Mouse (Mus musculus) cerebellum, postnatal 10 days (tissue): ENCODE measurements at regions not wholly inside any gene's neighbourhood (a gene's known extent, or its start where the extent isn't known, plus 50 kb on each side); places are given as distances from the start of the nearest gene placed in this dataset.

ENCODE experiments used
- DNase-seq, 2 experiments: peaks; one replicate each; pipeline ENCODE4 v3.0.0; 2021; ENCODE audit warnings: mixed read lengths in 2 of 2

- DNase-seq = no peak
These were observed 440.7 kb downstream of the Adam3 start for GRCm38 (mm10) chr8:24284966-24285365.

GRCm38 (mm10) chr8:24283901-24284405 is 441.7 kb downstream of the Adam3 start:
- peak; percentile 59 to 65 for DNase-seq

DNA sequence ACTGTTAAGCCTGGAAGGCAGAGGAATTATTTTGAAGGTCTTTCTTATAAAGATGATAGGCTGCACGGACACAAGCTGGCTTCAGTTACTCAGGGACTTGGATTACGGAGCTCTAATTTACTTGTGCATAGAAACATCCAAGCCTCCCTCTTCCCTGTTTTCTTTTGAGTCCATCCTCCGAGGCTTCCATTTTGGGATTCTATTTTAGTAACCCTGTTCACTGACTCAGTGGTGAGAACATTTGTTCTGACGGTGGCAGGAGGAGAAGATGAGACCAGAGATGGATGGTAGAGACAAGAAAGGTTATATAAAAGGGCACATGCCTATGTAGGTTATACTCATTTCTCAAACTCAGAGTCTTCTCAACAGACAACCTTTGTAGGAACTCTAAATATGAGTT is 445.4 kb downstream of the Adam3 start:
- no peak for DNase-seq

DNA sequence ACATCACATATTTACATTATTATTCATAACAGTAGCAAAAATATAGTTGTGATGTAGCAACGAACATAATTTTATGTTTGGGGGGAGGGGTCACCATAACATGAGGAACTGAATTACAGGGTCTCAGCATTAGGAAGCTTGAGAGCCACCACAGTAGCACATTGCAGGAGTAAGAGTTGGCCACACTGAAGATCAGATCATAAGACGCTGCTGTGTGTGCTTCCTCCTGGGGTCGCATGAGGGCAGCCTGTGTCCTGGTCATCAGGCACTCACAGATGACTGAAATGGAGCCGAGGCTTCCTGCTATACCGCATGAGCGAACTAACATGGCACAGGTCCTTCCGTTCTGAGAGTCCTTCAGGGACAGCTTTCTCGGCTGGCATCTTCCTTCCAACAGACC is 447.3 kb downstream of the Adam3 start:
- DNase-seq = no peak

DNA sequence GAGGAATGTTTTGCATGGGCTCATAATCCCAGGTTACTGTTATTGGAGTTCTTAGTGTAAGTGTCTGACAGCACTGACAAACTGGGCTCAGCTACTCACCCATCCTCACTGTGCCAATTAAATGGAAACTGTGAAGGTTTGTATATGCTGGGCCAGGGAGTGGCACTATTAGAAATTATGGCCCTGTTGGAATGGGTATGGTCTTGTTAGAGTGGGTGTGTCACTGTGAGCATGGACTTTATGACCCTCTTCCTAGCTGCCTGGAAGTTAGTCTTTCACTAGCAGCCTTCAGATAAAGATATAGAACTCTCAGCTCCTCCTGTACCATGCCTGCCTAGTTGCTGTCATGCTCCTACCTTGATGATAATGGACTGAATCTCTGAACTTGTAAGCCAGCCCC is 464.3 kb downstream of the Adam3 start:
- no peak for DNase-seq

GRCm38 (mm10) chr8:24258622-24259021 is 467.0 kb downstream of the Adam3 start:
- DNase-seq = no peak

DNA sequence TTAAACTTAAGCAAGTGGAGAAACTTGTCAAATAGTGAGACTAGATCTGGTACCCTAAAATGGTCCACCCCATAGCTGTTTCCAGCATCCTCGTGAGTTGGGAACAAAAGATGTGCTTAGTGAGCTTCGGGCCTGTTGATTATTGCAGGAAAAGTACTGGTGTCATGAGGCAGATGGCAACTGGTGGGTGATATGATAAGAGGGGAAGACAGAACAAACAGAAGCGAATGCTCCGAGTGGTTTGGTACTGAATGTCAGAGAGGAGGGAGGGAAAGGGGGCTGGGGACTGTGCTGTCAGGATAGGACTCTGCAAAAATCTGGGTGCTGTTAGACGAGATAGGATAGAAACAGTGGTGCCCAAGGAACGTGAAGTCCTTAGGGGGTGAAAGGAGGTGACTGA is 483.4 kb downstream of the Adam3 start:
- DNase-seq = no peak

- no peak for DNase-seq
These were observed 485.3 kb downstream of the Adam3 start for GRCm38 (mm10) chr8:24240211-24240983.

GRCm38 (mm10) chr8:24234981-24235380 is 490.7 kb downstream of the Adam3 start:
- peak; percentile 39 to 42 for DNase-seq

GRCm38 (mm10) chr8:24228148-24228547 is 497.5 kb downstream of the Adam3 start:
- DNase-seq = peak; percentile 93

DNA sequence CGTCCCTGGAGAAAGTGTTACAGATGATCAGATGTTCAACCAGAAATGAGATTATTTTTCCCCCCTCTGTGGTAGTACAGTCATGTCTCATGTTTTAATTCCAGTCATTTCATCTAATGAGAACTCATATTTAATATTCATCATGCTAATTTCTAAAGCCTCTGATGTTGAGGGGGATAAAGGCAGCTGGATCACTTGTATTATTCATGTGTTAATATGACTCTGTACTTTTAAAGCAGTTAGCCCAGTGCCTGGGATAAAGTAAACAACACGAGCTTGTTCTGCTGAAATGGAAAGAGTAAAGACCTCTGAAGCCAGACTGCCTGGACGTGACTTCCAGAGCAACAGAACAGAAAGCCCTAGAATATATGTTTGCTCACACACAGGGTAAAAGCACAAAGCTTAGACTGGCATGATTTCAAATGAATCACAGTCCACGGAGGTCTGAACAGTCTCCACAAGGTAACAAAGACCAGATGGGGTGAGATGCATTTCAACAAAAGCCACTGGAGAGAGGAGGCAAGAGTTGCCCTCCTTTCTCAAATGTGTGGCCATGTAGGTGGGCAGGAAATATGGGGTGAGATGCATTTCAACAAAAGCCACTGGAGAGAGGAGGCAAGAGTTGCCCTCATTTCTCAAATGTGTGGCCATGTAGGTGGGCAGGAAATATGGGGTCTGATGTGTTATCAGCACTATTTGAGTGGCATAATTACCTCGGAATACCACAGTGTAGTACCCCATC is 498.1 kb downstream of the Adam3 start:
- peak in 1 of 2 experiments; percentile 6 for DNase-seq

- peak in 1 of 2 experiments; percentile 22 for DNase-seq
These were observed 505.4 kb downstream of the Adam3 start for GRCm38 (mm10) chr8:24220222-24220621.

DNA sequence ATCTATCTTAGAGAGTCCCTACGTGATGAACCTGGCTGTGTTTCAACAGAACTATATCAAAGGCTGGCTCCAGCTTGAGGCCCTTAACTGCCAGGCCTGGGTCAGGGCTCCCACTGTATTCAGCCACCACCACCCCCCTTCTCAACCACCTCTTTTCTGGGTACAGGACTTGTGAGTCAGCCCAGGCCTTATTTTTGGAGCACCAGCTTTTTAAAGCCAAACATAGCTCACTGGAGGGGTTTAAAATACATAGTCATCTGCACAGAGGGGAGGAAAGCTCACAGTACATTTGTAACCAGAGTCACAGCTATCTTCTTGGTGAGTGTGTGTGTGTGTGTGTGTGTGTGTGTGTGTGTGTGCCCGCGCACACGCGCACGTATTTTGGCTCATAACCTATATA is 509.0 kb downstream of the Adam3 start:
- DNase-seq = no peak

DNA sequence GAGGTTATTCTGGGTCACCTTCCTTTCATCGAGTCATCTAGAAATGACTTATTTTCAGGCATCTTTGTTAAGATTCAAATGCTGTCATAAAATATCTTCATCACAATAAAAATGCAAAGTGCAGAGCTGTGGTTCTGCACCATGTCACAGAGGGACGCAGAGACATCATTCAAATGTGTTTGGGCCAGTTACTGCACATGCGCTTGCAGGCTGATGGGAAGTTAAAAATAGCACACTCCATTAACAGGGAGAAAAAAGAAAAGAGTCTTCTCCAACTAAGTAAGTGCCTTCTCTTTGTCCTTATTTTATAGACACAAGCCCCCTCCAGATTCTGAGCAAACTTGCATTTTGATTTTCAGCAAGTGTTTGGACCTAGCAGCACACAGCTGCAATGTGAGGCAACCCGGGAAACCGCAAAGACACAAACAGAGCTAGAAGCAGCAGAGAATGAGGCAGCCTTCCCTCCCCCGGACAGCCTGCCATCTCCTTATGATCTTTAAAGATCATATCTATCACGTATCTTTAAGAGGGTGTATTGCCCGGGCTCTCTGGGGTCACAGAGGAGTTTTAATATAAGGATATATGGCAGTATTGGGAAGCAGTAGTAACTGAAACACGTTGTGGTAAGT is 510.0 kb downstream of the Adam3 start:
- DNase-seq = no peak

- DNase-seq = peak in 1 of 2 experiments; percentile 24
These were observed 511.3 kb downstream of the Adam3 start for GRCm38 (mm10) chr8:24214315-24214714.

GRCm38 (mm10) chr8:24212216-24213200 is 513.1 kb downstream of the Adam3 start:
- DNase-seq = peak; percentile 62 to 70

DNA sequence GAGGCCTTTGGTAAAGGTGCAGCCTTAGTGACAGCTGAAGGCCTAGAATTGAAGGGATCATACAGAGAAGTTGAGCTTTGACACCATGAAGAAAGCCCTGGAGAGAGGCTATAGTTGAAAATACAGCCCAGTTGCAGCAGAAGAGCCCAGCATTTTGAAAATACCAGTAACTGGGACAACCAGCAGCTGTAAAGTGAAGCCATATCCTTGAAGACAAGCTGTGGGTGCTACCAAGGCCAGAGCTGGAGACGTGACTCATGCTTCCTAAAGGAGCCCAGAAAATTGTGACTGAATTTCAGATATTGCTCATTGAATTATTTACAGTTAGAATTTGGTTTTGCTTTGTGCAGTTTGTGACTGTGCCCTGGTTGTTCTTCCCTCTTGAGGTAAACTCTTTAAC is 514.6 kb downstream of the Adam3 start:
- DNase-seq = no peak
